Mouse (Mus musculus) stomach, embryonic 16.5 days (tissue): ENCODE results near the gene P3h4. TPM values are rescaled to one million over a fixed set of nuclear protein-coding genes. Genes with fewer than 3 reads are reported as not detected.

Experiments
- ATAC-seq: fragments of 200-750 bp; cut with Nextera tagmentation; 2 replicates; pipeline ENCODE4 v1.8.0; 2017; ENCODE audit warnings: moderate number of reproducible peaks, moderate TSS enrichment; ENCODE audit not compliant: insufficient read depth, low FRiP score
- H3K27ac ChIP-seq: fragments of 300-500 bp; sonication (generic); 2 replicates; pipeline ENCODE4 v1.5.1; 2014; ENCODE audit warnings: low read length
- H3K27me3 ChIP-seq: fragments of 300-500 bp; sonication (generic); 2 replicates; pipeline ENCODE4 v1.6.1; 2014; ENCODE audit warnings: low read length, control low read depth, mixed read lengths; ENCODE audit not compliant: control insufficient read depth, insufficient read depth
- H3K36me3 ChIP-seq: fragments of 300-500 bp; sonication (generic); 2 replicates; pipeline ENCODE4 v1.6.1; 2014; ENCODE audit warnings: low read length; ENCODE audit not compliant: control insufficient read depth, insufficient read depth
- H3K4me1 ChIP-seq: fragments of 300-500 bp; sonication (generic); 2 replicates; pipeline ENCODE4 v1.6.1; 2014; ENCODE audit warnings: low read length, control low read depth, mixed read lengths; ENCODE audit not compliant: control insufficient read depth, insufficient read depth
- H3K4me2 ChIP-seq: fragments of 300-500 bp; sonication (generic); 2 replicates; pipeline ENCODE4 v1.6.1; 2014; ENCODE audit warnings: low read depth, low read length, mixed read lengths
- H3K4me3 ChIP-seq: fragments of 300-500 bp; sonication (generic); replicated peaks from 2 replicates; pipeline ENCODE4 v1.5.1; 2014; ENCODE audit warnings: mild to moderate bottlenecking, low read length
- H3K9ac ChIP-seq: fragments of 300-500 bp; sonication (generic); 2 replicates; pipeline ENCODE4 v1.6.1; 2014; ENCODE audit warnings: low read length
- H3K9me3 ChIP-seq: fragments of 300-500 bp; sonication (generic); replicated peaks from 2 replicates; pipeline ENCODE4 v1.6.1; 2016; ENCODE audit warnings: low read length, control low read depth; ENCODE audit not compliant: control insufficient read depth
- WGBS: fragments of 180-500 bp; shearing (Covaris S2); extraction: QIAGEN DNeasy Blood & Tissue Kit; methylation state at CpG from one replicate; pipeline ENCODE4 v1.1.7; 2014; 5-methylcytosine and 5-hydroxymethylcytosine counted together
- polyA plus RNA-seq: library from polyadenylated mRNA; unstranded; fragments of >200 nt; fragmentation: Nextera tagmentation; extraction: Ambion mirVana; gene quantifications from 2 replicates; pipeline ENCODE4 v1.2.1, GENCODE M21; 2015

P3h4 gene
- polyA plus RNA-seq, 1 experiment from 2014 or later: 56.7 TPM

- Histone ChIP-seq H3K4me3 (peak within 1 kb of the TSS; percentile 84), H3K27ac (peak within 1 kb of the TSS; percentile 97), H3K9ac (peak within 1 kb of the TSS; percentile 90), H3K36me3 (no peaks in the 10 kb centered on the region), H3K4me2 (peak within 1 kb of the TSS; percentile 73), H3K4me1 (peaks cover 45% of the 10 kb centered on the region), H3K9me3 (no peaks in the 10 kb centered on the region), H3K27me3 (no peaks in the 10 kb centered on the region)
- under 1% methylated on average over 37 of the region's 37 CpGs for WGBS
- ATAC-seq: peak; percentile 97
Measured at GRCm38 (mm10) chr11:100397600-100398389, 16.8 kb downstream of the P3h4 start, which contains the start of gene Jup. Gene Jup (minus strand): TSS chr11:100397763.

- Histone ChIP-seq H3K9me3 (no peaks in the 10 kb centered on the region), H3K4me2 (peak overlapping the region; percentile 73), H3K9ac (peak overlapping the region; percentile 90), H3K4me3 (peak overlapping the region; percentile 84), H3K4me1 (peaks cover 43% of the 10 kb centered on the region), H3K27me3 (no peaks in the 10 kb centered on the region), H3K27ac (peak overlapping the region; percentile 97), H3K36me3 (no peaks in the 10 kb centered on the region)
- peak; percentile 21 for ATAC-seq
- WGBS: 1% methylated on average over 42 of the region's 42 CpGs
Measured at GRCm38 (mm10) chr11:100396886-100397599, 17.6 kb downstream of the P3h4 start.

- peak overlapping the region; percentile 73 for H3K4me2 ChIP-seq
- ATAC-seq: no peak
- 25% methylated on average over 17 of the region's 17 CpGs for WGBS
- peak overlapping the region; percentile 90 for H3K9ac ChIP-seq
- no peaks in the 10 kb centered on the region for H3K9me3 ChIP-seq
- H3K27me3 ChIP-seq: no peaks in the 10 kb centered on the region
- H3K4me3 ChIP-seq: peak overlapping the region; percentile 84
- no peaks in the 10 kb centered on the region for H3K36me3 ChIP-seq
- H3K4me1 ChIP-seq: peaks cover 51% of the 10 kb centered on the region
- peak overlapping the region; percentile 97 for H3K27ac ChIP-seq
Measured at GRCm38 (mm10) chr11:100395861-100396631, 18.6 kb downstream of the P3h4 start.

GRCm38 (mm10) chr11:100395200-100395599 lies 19.4 kb downstream of the P3h4 start:
- H3K4me3 ChIP-seq: peak overlapping the region; percentile 84
- peak overlapping the region; percentile 97 for H3K27ac ChIP-seq
- peak overlapping the region; percentile 90 for H3K9ac ChIP-seq
- peak overlapping the region; percentile 73 for H3K4me2 ChIP-seq
- H3K36me3 ChIP-seq: no peaks in the 10 kb centered on the region
- WGBS: 26% methylated on average over 11 of the region's 11 CpGs
- ATAC-seq: no peak
- H3K27me3 ChIP-seq: no peaks in the 10 kb centered on the region
- peaks cover 60% of the 10 kb centered on the region for H3K4me1 ChIP-seq
- no peaks in the 10 kb centered on the region for H3K9me3 ChIP-seq

GRCm38 (mm10) chr11:100394353-100395074 lies 20.1 kb downstream of the P3h4 start:
- no peaks in the 10 kb centered on the region for H3K36me3 ChIP-seq
- H3K9me3 ChIP-seq: no peaks in the 10 kb centered on the region
- peak overlapping the region; percentile 73 for H3K4me2 ChIP-seq
- WGBS: 51% methylated on average over 5 of the region's 5 CpGs
- H3K27ac ChIP-seq: peak overlapping the region; percentile 97
- H3K9ac ChIP-seq: peak overlapping the region; percentile 90
- H3K4me3 ChIP-seq: peak overlapping the region; percentile 84
- no peaks in the 10 kb centered on the region for H3K27me3 ChIP-seq
- no peak for ATAC-seq
- peaks cover 67% of the 10 kb centered on the region for H3K4me1 ChIP-seq

GRCm38 (mm10) chr11:100393733-100394132 lies 20.9 kb downstream of the P3h4 start:
- no peaks in the 10 kb centered on the region for H3K9me3 ChIP-seq
- H3K9ac ChIP-seq: peak overlapping the region; percentile 40; the same call in 1 of the 2 replicates
- H3K36me3 ChIP-seq: no peaks in the 10 kb centered on the region
- H3K27ac ChIP-seq: peak overlapping the region; percentile 97
- H3K27me3 ChIP-seq: no peaks in the 10 kb centered on the region
- peak overlapping the region; percentile 73 for H3K4me2 ChIP-seq
- H3K4me1 ChIP-seq: peaks cover 71% of the 10 kb centered on the region
- WGBS: 53% methylated on average over 7 of the region's 7 CpGs
- H3K4me3 ChIP-seq: peak overlapping the region; percentile 84
- no peak for ATAC-seq

GRCm38 (mm10) chr11:100392958-100393357 lies 21.7 kb downstream of the P3h4 start:
- H3K36me3 ChIP-seq: no peaks in the 10 kb centered on the region
- peak overlapping the region; percentile 84; the same call in 1 of the 2 replicates for H3K4me3 ChIP-seq
- peak overlapping the region; percentile 73; the same call in 1 of the 2 replicates for H3K4me2 ChIP-seq
- 0 out of 2 replicates have a peak overlapping the region, but pooled peaks have one; percentile 40 for H3K9ac ChIP-seq
- peaks cover 79% of the 10 kb centered on the region for H3K4me1 ChIP-seq
- no peaks in the 10 kb centered on the region for H3K9me3 ChIP-seq
- H3K27me3 ChIP-seq: no peaks in the 10 kb centered on the region
- ATAC-seq: no peak
- WGBS: 70% methylated on average over 5 of the region's 5 CpGs
- peak overlapping the region; percentile 66 for H3K27ac ChIP-seq

GRCm38 (mm10) chr11:100391884-100392345 lies 22.7 kb downstream of the P3h4 start:
- Histone ChIP-seq H3K27me3 (no peaks in the 10 kb centered on the region), H3K4me3 (no peak overlapping the region), H3K4me1 (peaks cover 89% of the 10 kb centered on the region), H3K36me3 (no peaks in the 10 kb centered on the region), H3K27ac (peak overlapping the region; percentile 82), H3K9ac (no peak overlapping the region), H3K9me3 (no peaks in the 10 kb centered on the region), H3K4me2 (peak overlapping the region; percentile 16; the same call in 1 of the 2 replicates)
- no peak for ATAC-seq
- WGBS: 86% methylated on average over 7 of the region's 7 CpGs
